Mouse (Mus musculus): ENCODE data around the gene Spats1.
A peak's percentile ranks its signal among the peaks of the same experiment; 100 is the strongest.

GRCm38 (mm10) chr17:45462506-45462905, 12.7 kb downstream of the Spats1 start:
- TF ChIP-seq BHLHE40 (IDR thresholded peaks at IDR 0.05; ENCODE audit: low read depth, low read length) (no peak), CTCF (conservative IDR thresholded peaks at IDR 0.05 in 1 of 2, IDR thresholded peaks at IDR 0.05 in 1 of 2; ENCODE audit: low read depth in 2 of 2, low read length in 2 of 2) (0 out of 4 replicates have a peak, but pooled peaks of 1 of the 2 experiments have one; percentile 4), POLR2A (IDR thresholded peaks at IDR 0.05; ENCODE audit: low read depth, low read length) (no peak), EP300 (IDR thresholded peaks at IDR 0.05; ENCODE audit: low read length) (no peak), MXI1 (IDR thresholded peaks at IDR 0.05; ENCODE audit: low read depth, low read length) (no peak), UBTF (IDR thresholded peaks at IDR 0.05; ENCODE audit: low read depth, low read length) (no peak), ETS1 (conservative IDR thresholded peaks at IDR 0.05; ENCODE audit: low read depth, low read length) (no peak)

All from CH12.LX (cell line).